Comparison of ENCODE assay signal across 8 mouse cellular contexts in the genomic region with DNA sequence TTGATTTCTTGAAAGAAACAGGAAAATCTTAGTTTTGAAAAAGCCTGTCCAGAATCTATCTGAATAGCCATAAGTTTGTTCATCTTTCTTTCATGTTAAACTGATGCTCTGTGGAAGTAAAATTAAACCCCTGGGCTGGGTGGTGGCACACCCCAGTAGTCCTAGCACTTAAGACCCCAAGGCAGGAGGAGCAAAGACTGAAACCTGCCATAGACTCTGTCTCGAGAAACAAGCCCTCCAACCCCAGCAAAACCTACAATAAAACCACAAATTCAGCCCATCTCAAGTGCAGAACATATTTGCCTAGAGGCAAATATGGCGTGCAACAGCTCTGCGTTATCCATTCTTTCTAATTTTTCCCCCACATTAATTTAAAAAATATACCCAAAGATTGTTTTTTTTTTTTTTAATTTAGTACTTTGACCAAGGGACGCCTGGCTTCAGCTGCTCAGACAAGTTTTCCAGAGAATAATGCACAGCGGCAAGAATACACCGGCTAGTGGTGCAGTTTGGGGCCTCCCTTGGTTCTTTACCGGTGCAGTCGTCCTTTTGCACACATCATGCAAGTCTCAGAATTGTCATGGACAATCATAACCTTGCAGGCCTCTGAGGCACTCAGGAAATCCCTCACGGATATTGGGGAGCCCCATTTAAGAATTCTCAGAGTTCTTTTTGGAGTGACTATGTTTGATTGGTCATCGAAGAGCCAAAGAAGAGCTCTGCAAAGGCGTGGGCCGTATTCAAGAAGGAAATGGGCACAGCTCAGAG. TPM values are rescaled to one million over a fixed set of nuclear protein-coding genes. Genes with fewer than 3 reads are reported as not detected.
DNase-seq lines count a peak whose midpoint lies in the region; ATAC-seq and TF ChIP-seq lines count a peak whose summit lies in the region.

No protein-coding gene starts in this region.

- H3K79me2 ChIP-seq in macrophage (ENCODE audit: inconsistent target), result no peaks in the 10 kb centered on the region; the same call in 1 of the 2 replicates

- H3K4me1 ChIP-seq in heart, embryonic 11.5 days (ENCODE audit: control insufficient read depth, insufficient read depth, low read length), result peaks cover 43% of the 10 kb centered on the region
- peaks cover 43% of the 10 kb centered on the region for H3K4me1 ChIP-seq in heart, postnatal 0 days (ENCODE audit: control insufficient read depth, insufficient read depth)

- H3K9me3 ChIP-seq in heart, embryonic 11.5 days (replicated peaks; ENCODE audit: control insufficient read depth, low read length), result no peaks in the 10 kb centered on the region
- no peaks in the 10 kb centered on the region for H3K9me3 ChIP-seq in heart, postnatal 0 days (replicated peaks; ENCODE audit: control insufficient read depth, low read length)

- no peaks in the 10 kb centered on the region for H3K36me3 ChIP-seq in heart, embryonic 11.5 days (ENCODE audit: control insufficient read depth, insufficient read depth, low read length)
- H3K36me3 ChIP-seq in heart, postnatal 0 days (replicated peaks; ENCODE audit: control insufficient read depth, insufficient read depth, low read length), result no peaks in the 10 kb centered on the region
- H3K36me3 ChIP-seq in macrophage (ENCODE audit: inconsistent target), result no peaks in the 10 kb centered on the region

- H3K27ac ChIP-seq in heart, embryonic 11.5 days (ENCODE audit: low read depth, low read length), result no peak overlapping the region
- H3K27ac ChIP-seq in heart, postnatal 0 days (ENCODE audit: low read depth), result peak overlapping the region; percentile 90
- no peak overlapping the region for H3K27ac ChIP-seq in macrophage

- H3K4me2 ChIP-seq in heart, embryonic 11.5 days, result peak overlapping the region; percentile 72
- H3K4me2 ChIP-seq in heart, postnatal 0 days (ENCODE audit: low read depth, low read length), result peak overlapping the region; percentile 77

- no peak for TF ChIP-seq EP300 in heart, postnatal 0 days (IDR thresholded peaks at IDR 0.05; ENCODE audit: low read depth)

- DNase-seq in heart, postnatal 36 days, result no peak
- no peak for DNase-seq in heart, postnatal 0 days (ENCODE audit: low spot score)
- no peak for DNase-seq in gastrocnemius, adult 18-20 months (ENCODE audit: low spot score)
- no peak for DNase-seq in Muller cell, postnatal 12 days (ENCODE audit: inconsistent ontology term)

- no peak for TF ChIP-seq CTCF in heart, postnatal 0 days (IDR thresholded peaks at IDR 0.05; ENCODE audit: low read depth)

- H3K27me3 ChIP-seq in heart, embryonic 11.5 days (ENCODE audit: control insufficient read depth, insufficient read depth, low read length), result no peaks in the 10 kb centered on the region
- H3K27me3 ChIP-seq in heart, postnatal 0 days (ENCODE audit: control insufficient read depth, insufficient read depth, low read length), result no peaks in the 10 kb centered on the region

- intact Hi-C loops in heart, postnatal 36 days (cut with DNase I), result no loop called here

- ATAC-seq in heart, embryonic 11.5 days (replicated peaks; ENCODE audit: insufficient number of reproducible peaks, low FRiP score, low TSS enrichment), result no peak
- ATAC-seq in activated CD4-positive, CD25-positive, alpha-beta regulatory T cell, adult 4 months, result peak; percentile 8
- no peak for ATAC-seq in heart, postnatal 0 days (ENCODE audit: insufficient read depth, low read depth)
- ATAC-seq in monocyte, adult 5-6 weeks (replicated peaks; ENCODE audit: insufficient number of reproducible peaks, low FRiP score, low TSS enrichment, poor library complexity, severe bottlenecking), result no peak; the same call in 1 of the 2 replicates

- peak overlapping the region; percentile 82 for H3K4me3 ChIP-seq in heart, embryonic 11.5 days (ENCODE audit: low read depth, low read length)
- H3K4me3 ChIP-seq in heart, postnatal 0 days (ENCODE audit: low read depth, low read length), result peak overlapping the region; percentile 74
- peak overlapping the region; percentile 78; the same call in 1 of the 2 replicates for H3K4me3 ChIP-seq in macrophage (ENCODE audit: inconsistent target)

- H3K9ac ChIP-seq in heart, embryonic 11.5 days (ENCODE audit: low read depth, low read length), result no peak overlapping the region
- no peak overlapping the region for H3K9ac ChIP-seq in heart, postnatal 0 days (replicated peaks; ENCODE audit: low read depth, low read length)

- 58% methylated on average over 12 of the region's 12 CpGs for WGBS in heart, embryonic 11.5 days (ENCODE audit: insufficient replicate concordance)
- WGBS in heart, postnatal 0 days, result 58% methylated on average over 12 of the region's 12 CpGs
- WGBS in macrophage (ENCODE audit: missing documents), result 52% methylated on average over 12 of the region's 12 CpGs

RNA-seq across cellular contexts. Expression of a gene that starts 0.6 kb away (rescaled TPM):
- 6.6 and 6.9 TPM in 2 replicates for polyA plus RNA-seq in heart, embryonic 11.5 days (2014; fragmentation: Nextera tagmentation; extraction: Ambion mirVana)
- total RNA-seq in heart, postnatal 36 days (2021), result 1 to 10 TPM; 2.8 to 3.2 TPM
- polyA plus RNA-seq in activated CD4-positive, CD25-positive, alpha-beta regulatory T cell, adult 4 months (2017; shearing (Covaris generic)), result 10 to 100 TPM; 10.7 to 20.0 TPM
- 8.8 and 12.4 TPM in 2 replicates for total RNA-seq in heart, postnatal 0 days (2014; rRNA removed; ENCODE audit: low replicate concordance)
- polyA plus RNA-seq in heart, postnatal 0 days (2015; fragmentation: Nextera tagmentation; extraction: Ambion mirVana), result 9.9 and 11.4 TPM in 2 replicates
- total RNA-seq in macrophage (2018; cell fraction: chromatin; rRNA removed), result 10 to 100 TPM in 19 of 26 experiments, 1 to 10 TPM in 7; 5.7 to 31.9 (median 21.9) TPM
- 1 to 10 TPM; 2.8 to 9.0 (median 7.3) TPM for total RNA-seq in macrophage (2018; cell fraction: cytosol; rRNA removed)
- 10 to 100 TPM in 16 of 26 experiments, 1 to 10 TPM in 10; 2.8 to 30.2 (median 13.1) TPM for total RNA-seq in macrophage (2018; cell fraction: nucleus; rRNA removed)
- 6.4 to 13.5 TPM (median 7.1 TPM) in 3 replicates for polyA plus RNA-seq in macrophage (2018)
- 15.3 to 24.8 TPM (median 15.7 TPM) in 3 replicates for total RNA-seq in monocyte, adult 5-6 weeks (2017)
- 1 to 10 TPM; 4.3 to 4.6 TPM for total RNA-seq in gastrocnemius, adult 18-20 months (2021)

RNA-seq across cellular contexts. Expression of a gene that starts 21.7 kb away (rescaled TPM):
- 38.8 and 44.0 TPM in 2 replicates for polyA plus RNA-seq in heart, embryonic 11.5 days (2014; fragmentation: Nextera tagmentation; extraction: Ambion mirVana)
- total RNA-seq in heart, postnatal 36 days (2021), result 100 to 1,000 TPM; 199 to 208 TPM
- polyA plus RNA-seq in activated CD4-positive, CD25-positive, alpha-beta regulatory T cell, adult 4 months (2017; shearing (Covaris generic)), result 1 to 10 TPM; 1.1 TPM
- total RNA-seq in heart, postnatal 0 days (2014; rRNA removed; ENCODE audit: low replicate concordance), result 120 and 159 TPM in 2 replicates
- polyA plus RNA-seq in heart, postnatal 0 days (2015; fragmentation: Nextera tagmentation; extraction: Ambion mirVana), result 46.5 and 51.3 TPM in 2 replicates
- under 1 TPM in 2 of 26 experiments, not detected in 24; 0.31 to 0.73 TPM for total RNA-seq in macrophage (2018; cell fraction: chromatin; rRNA removed)
- total RNA-seq in macrophage (2018; cell fraction: cytosol; rRNA removed), result not detected
- under 1 TPM in 1 of 26 experiments, not detected in 25; 0.17 TPM for total RNA-seq in macrophage (2018; cell fraction: nucleus; rRNA removed)
- polyA plus RNA-seq in macrophage (2018), result not detected in 3 replicates
- total RNA-seq in monocyte, adult 5-6 weeks (2017), result not detected in 3 replicates
- 1 to 10 TPM in 1 of 2 experiments, under 1 TPM in 1; 0.98 to 1.7 TPM for total RNA-seq in gastrocnemius, adult 18-20 months (2021)

Comparison
In these comparisons a context has a peak if more than half of its experiments do, and no peak if none do; other contexts are left out.
1. RNA of a gene that starts 21.7 kb away (total RNA-seq): 199 to 208 TPM in heart, postnatal 36 days and 120 to 159 TPM in heart, postnatal 0 days; 0.98 to 1.7 TPM in gastrocnemius, adult 18-20 months and not detected in monocyte, adult 5-6 weeks; every median in the first group is over 10 times any median in the second.
2. Peak in every context shown above with its lines, with median percentiles within 50 percentile points of each other: H3K4me3 ChIP-seq.